Mouse (Mus musculus): ENCODE data around the gene Ccnt1. TPM values are rescaled to one million over a fixed set of nuclear protein-coding genes. Genes with fewer than 3 reads are reported as not detected.
"Not testable (repeated sequence)": the region's sequence is repeated elsewhere in the genome, so short reads cannot be mapped to it uniquely, and the experiment has no call there.

The Ccnt1 gene
- polyA plus RNA-seq, 1 experiment from 2014 or later, result 20.8 TPM

GRCm38 (mm10) chr15:98517380-98518355 is 53.1 kb downstream of the Ccnt1 start:
- H3K27me3 ChIP-seq (ENCODE audit: control insufficient read depth, insufficient read depth, low read length), result no peaks in the 10 kb centered on the region
- no peaks in the 10 kb centered on the region for H3K4me1 ChIP-seq (replicated peaks; ENCODE audit: control insufficient read depth, insufficient read depth)
- H3K27ac ChIP-seq (replicated peaks), result no peak overlapping the region
- no peaks in the 10 kb centered on the region for H3K9me3 ChIP-seq (ENCODE audit: control insufficient read depth, low read length)
- no peak overlapping the region for H3K4me3 ChIP-seq (ENCODE audit: low read depth, low read length)
- H3K9ac ChIP-seq (ENCODE audit: low read length), result no peak overlapping the region
- TF ChIP-seq EP300 (optimal IDR thresholded peaks at IDR 0.05) (no peak), CTCF (IDR thresholded peaks at IDR 0.05; ENCODE audit: low read depth) (peak; percentile 96)
- no peak overlapping the region for H3K4me2 ChIP-seq (replicated peaks; ENCODE audit: low read depth)
- ATAC-seq (ENCODE audit: low FRiP score, low TSS enrichment) (no peak), DNase-seq (ENCODE audit: low spot score) (peak; percentile 64)
- 69% methylated on average over 16 of the region's 16 CpGs for WGBS
- peaks cover 16% of the 10 kb centered on the region for H3K36me3 ChIP-seq (ENCODE audit: control insufficient read depth, insufficient read depth, low read length)

GRCm38 (mm10) chr15:98514845-98515244 is 55.9 kb downstream of the Ccnt1 start:
- not testable (repeated sequence) for ATAC-seq (ENCODE audit: low FRiP score, low TSS enrichment); DNase-seq (ENCODE audit: low spot score); H3K27me3 ChIP-seq (ENCODE audit: control insufficient read depth, insufficient read depth, low read length); H3K9ac ChIP-seq (ENCODE audit: low read length); H3K4me2 ChIP-seq (replicated peaks; ENCODE audit: low read depth); H3K4me1 ChIP-seq (replicated peaks; ENCODE audit: control insufficient read depth, insufficient read depth); H3K27ac ChIP-seq (replicated peaks); H3K36me3 ChIP-seq (ENCODE audit: control insufficient read depth, insufficient read depth, low read length); H3K9me3 ChIP-seq (ENCODE audit: control insufficient read depth, low read length); H3K4me3 ChIP-seq (ENCODE audit: low read depth, low read length)
- 77% methylated on average over 2 of the region's 2 CpGs for WGBS

GRCm38 (mm10) chr15:98514146-98514545 is 56.6 kb downstream of the Ccnt1 start:
- H3K9me3 ChIP-seq (ENCODE audit: control insufficient read depth, low read length), result no peaks in the 10 kb centered on the region
- no peak overlapping the region for H3K4me2 ChIP-seq (replicated peaks; ENCODE audit: low read depth)
- 84% methylated on average over 8 of the region's 8 CpGs for WGBS
- ATAC-seq (ENCODE audit: low FRiP score, low TSS enrichment), result no peak
- no peaks in the 10 kb centered on the region for H3K27me3 ChIP-seq (ENCODE audit: control insufficient read depth, insufficient read depth, low read length)
- H3K36me3 ChIP-seq (ENCODE audit: control insufficient read depth, insufficient read depth, low read length), result peaks cover 5% of the 10 kb centered on the region; the same call in 1 of the 2 replicates
- H3K4me1 ChIP-seq (replicated peaks; ENCODE audit: control insufficient read depth, insufficient read depth), result no peaks in the 10 kb centered on the region
- no peak overlapping the region for H3K4me3 ChIP-seq (ENCODE audit: low read depth, low read length)
- TF ChIP-seq CTCF (IDR thresholded peaks at IDR 0.05; ENCODE audit: low read depth) (no peak), EP300 (optimal IDR thresholded peaks at IDR 0.05) (no peak)
- DNase-seq (ENCODE audit: low spot score), result no peak
- no peak overlapping the region for H3K9ac ChIP-seq (ENCODE audit: low read length)
- H3K27ac ChIP-seq (replicated peaks), result no peak overlapping the region

DNA sequence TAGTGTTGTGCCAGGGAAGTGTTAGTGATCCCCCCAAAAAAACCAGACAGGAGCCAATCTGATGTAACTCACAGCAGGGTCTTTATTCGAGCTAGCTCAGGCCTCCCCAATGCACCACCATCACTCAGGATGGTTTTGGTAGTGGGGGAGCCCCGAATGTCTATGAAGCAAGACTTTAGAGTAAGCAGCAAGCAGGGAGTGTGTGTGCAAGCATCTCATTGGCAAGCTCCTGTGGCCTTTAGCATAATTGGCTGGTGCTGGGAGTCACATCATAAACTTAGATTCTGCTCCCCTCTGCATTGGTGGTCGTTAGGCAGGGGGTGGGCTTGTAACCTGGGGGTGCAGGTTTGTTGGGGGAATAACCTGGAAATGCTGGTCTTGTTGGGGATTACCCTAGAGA is 57.0 kb downstream of the Ccnt1 start:
- WGBS, result 58% methylated on average over 3 of the region's 3 CpGs
- H3K9ac ChIP-seq (ENCODE audit: low read length); H3K27ac ChIP-seq (replicated peaks); H3K9me3 ChIP-seq (ENCODE audit: control insufficient read depth, low read length); H3K4me3 ChIP-seq (ENCODE audit: low read depth, low read length); H3K36me3 ChIP-seq (ENCODE audit: control insufficient read depth, insufficient read depth, low read length); DNase-seq (ENCODE audit: low spot score); H3K4me2 ChIP-seq (replicated peaks; ENCODE audit: low read depth); H3K27me3 ChIP-seq (ENCODE audit: control insufficient read depth, insufficient read depth, low read length); ATAC-seq (ENCODE audit: low FRiP score, low TSS enrichment); H3K4me1 ChIP-seq (replicated peaks; ENCODE audit: control insufficient read depth, insufficient read depth): not testable (repeated sequence)

DNA sequence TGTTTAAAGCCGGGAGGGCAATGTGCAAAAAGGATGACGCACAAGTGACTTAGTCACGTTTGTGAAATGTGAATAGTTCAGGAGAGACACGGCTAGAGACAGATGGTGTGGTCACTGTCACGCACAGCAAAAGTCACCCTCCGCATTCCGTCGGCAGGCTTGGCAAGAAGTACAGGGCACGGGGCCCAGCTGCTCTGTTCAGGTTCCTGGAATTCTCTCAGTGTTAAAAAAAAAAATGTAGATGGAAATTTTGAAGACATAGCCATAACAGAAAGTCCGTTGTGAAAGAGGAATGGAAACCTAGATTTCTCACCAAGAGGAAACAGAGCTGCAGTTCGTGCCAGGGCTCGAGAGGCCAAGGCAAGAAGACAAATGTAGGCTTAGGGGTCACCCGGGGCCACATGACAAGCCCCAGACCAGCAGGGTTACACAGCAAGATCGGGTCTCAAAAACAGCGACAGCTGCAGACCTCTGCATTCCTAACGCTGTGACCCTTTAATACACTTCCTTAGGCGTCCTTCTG is 57.9 kb downstream of the Ccnt1 start:
- no peaks in the 10 kb centered on the region for H3K9me3 ChIP-seq (ENCODE audit: control insufficient read depth, low read length)
- H3K4me3 ChIP-seq (ENCODE audit: low read depth, low read length), result no peak overlapping the region
- no peaks in the 10 kb centered on the region for H3K4me1 ChIP-seq (replicated peaks; ENCODE audit: control insufficient read depth, insufficient read depth)
- 26% methylated on average over 17 of the region's 17 CpGs for WGBS
- H3K4me2 ChIP-seq (replicated peaks; ENCODE audit: low read depth), result peak overlapping the region; percentile 18; the same call in 1 of the 2 replicates
- peak overlapping the region; percentile 58; the same call in 1 of the 2 replicates for H3K27ac ChIP-seq (replicated peaks)
- TF ChIP-seq CTCF (IDR thresholded peaks at IDR 0.05; ENCODE audit: low read depth) (no peak), EP300 (optimal IDR thresholded peaks at IDR 0.05) (no peak)
- H3K9ac ChIP-seq (ENCODE audit: low read length), result no peak overlapping the region
- DNase-seq (ENCODE audit: low spot score), result no peak
- no peaks in the 10 kb centered on the region for H3K27me3 ChIP-seq (ENCODE audit: control insufficient read depth, insufficient read depth, low read length)
- no peaks in the 10 kb centered on the region for H3K36me3 ChIP-seq (ENCODE audit: control insufficient read depth, insufficient read depth, low read length)
- ATAC-seq (ENCODE audit: low FRiP score, low TSS enrichment), result peak; percentile 45; the same call in 1 of the 2 replicates

DNA sequence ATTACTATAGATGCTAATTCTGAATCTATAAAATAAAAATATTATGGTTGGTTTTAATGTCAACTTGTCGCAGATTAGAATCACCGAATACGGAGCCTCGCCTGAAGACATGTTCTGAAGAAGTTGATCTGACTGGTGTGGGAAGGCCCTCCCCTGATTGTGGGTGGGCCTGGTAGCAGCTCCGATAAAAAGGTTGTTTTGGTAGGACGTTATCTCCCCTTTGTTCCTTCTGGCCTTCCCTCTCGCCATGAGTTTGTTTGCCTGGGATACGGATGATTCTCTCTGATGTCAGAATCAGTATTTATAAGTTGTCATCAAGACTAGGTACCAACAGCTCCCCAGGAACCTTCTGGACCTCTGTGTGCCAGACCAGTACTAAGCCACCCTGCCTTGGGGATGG is 58.5 kb downstream of the Ccnt1 start:
- no peaks in the 10 kb centered on the region for H3K9me3 ChIP-seq (ENCODE audit: control insufficient read depth, low read length)
- no peak overlapping the region for H3K4me3 ChIP-seq (ENCODE audit: low read depth, low read length)
- no peak overlapping the region for H3K9ac ChIP-seq (ENCODE audit: low read length)
- no peak overlapping the region for H3K4me2 ChIP-seq (replicated peaks; ENCODE audit: low read depth)
- H3K27me3 ChIP-seq (ENCODE audit: control insufficient read depth, insufficient read depth, low read length), result no peaks in the 10 kb centered on the region
- no peak overlapping the region for H3K27ac ChIP-seq (replicated peaks)
- ATAC-seq (ENCODE audit: low FRiP score, low TSS enrichment), result no peak
- H3K4me1 ChIP-seq (replicated peaks; ENCODE audit: control insufficient read depth, insufficient read depth), result no peaks in the 10 kb centered on the region
- TF ChIP-seq CTCF (IDR thresholded peaks at IDR 0.05; ENCODE audit: low read depth), result no peak
- no peak for TF ChIP-seq EP300 (optimal IDR thresholded peaks at IDR 0.05)
- DNase-seq (ENCODE audit: low spot score), result no peak
- H3K36me3 ChIP-seq (ENCODE audit: control insufficient read depth, insufficient read depth, low read length), result no peaks in the 10 kb centered on the region
- WGBS, result 64% methylated on average over 8 of the region's 8 CpGs
